Mouse (Mus musculus): ENCODE measurements around the gene Golm1.
"Not testable (repeated sequence)": the region's sequence is repeated elsewhere in the genome, so short reads cannot be mapped to it uniquely, and the experiment has no call there.

The Golm1 gene

DNA sequence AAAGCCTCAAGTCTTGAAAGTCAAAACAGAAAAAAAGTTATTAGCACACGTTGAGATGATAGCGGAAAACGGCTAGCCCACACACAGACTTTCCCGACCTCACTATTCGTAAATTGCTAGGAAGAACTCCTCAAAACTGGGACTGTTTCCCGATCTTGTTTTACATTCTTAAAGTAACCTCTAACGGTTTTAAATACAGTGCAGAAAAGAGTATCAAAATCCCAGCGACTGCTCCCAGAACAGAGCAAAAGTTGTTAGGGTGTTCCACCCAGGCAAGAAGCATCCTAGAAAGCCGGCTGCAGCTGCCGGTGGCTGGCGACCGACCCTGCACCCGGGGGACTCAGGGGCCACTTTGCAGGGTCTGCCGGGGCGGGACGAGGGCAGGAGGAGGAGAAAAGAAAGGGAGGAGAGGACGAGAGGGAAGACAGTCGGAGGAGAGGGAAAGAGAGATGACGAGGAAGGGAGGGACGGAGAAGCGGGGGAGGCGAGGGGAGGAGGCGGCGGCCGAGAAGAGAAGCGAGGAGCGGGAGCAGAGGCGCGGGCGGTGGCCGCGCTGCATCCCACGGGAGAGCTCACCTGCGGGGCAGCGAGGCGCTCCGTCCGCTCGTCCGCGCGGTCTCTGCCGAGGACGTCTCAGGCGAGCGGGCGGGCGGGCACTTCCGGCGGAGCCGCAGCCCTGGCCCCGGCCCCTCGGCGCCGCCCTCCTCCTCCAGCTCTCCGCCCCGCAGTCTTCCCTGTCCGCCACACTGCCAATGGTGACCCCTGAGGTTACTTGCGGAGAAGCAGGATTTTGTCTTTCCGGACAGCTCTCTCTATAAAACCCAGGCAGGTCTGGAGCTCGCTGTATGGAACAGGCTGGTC, at the start of gene Golm1:
Gene Golm1, minus strand, starts transcription at position 661 of the 861 bp plus-strand sequence.
- no peak for DNase-seq (ENCODE audit: low spot score)

- not testable (repeated sequence) for DNase-seq (ENCODE audit: low spot score)
These were observed 46.5 kb upstream of the Golm1 start for GRCm38 (mm10) chr13:59722089-59722488.

- no peak for DNase-seq (ENCODE audit: low spot score)
These were observed 43.9 kb upstream of the Golm1 start for GRCm38 (mm10) chr13:59719475-59719874.

GRCm38 (mm10) chr13:59718857-59719440, 43.3 kb upstream of the Golm1 start:
- not testable (repeated sequence) for DNase-seq (ENCODE audit: low spot score)

GRCm38 (mm10) chr13:59713710-59714109, 38.1 kb upstream of the Golm1 start:
- DNase-seq (ENCODE audit: low spot score) = no peak

DNA sequence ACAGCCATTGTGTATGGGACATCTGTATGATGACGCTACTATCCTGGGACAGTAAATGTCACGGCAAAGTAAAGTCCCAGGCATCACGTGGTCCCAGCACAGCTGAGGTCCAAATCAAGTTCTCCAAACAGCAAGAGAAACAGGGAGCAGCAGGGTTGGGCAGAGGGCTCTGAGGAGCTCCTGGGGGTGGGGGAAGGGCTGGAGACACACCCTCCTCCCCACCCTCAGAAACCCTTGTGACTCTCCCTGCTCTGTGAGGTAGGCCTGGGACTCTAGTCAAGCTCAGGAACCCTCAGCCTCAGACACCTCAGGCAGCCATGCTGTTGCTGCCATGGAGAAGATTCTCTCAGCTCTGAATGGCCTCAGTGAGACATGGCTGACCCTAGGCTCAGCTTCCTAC, 36.4 kb upstream of the Golm1 start, which contains the start of gene Spata31d1b:
Gene Spata31d1b, plus strand, starts transcription at position 301 of the 400 bp plus-strand sequence.
- not testable (repeated sequence) for DNase-seq (ENCODE audit: low spot score)

- no peak for DNase-seq (ENCODE audit: low spot score)
These were observed 34.6 kb upstream of the Golm1 start, which contains the start of gene Spata31d1a for GRCm38 (mm10) chr13:59710230-59710629. TSS of gene Spata31d1a (minus strand) at chr13:59710330.

DNA sequence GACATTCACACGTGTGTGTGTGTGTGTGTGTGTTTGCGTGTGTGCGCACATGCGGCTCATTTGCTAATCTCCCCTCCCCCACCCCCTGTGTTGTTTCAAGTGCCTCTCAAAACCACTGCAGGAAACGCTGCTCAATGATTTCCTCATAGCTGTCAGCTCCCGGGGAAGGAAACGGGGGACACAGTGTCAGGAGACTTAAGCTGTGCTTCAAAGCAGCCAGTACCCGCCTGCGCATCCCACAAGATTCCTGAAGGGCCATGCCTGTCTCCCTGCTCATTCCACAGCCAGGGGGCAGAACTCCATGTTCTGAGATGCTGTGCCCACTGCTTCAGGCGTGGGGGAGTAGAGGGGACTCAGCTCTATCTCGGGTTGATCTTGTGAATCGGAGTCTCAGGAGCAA, 29.0 kb upstream of the Golm1 start:
- no peak for DNase-seq (ENCODE audit: low spot score)

DNA sequence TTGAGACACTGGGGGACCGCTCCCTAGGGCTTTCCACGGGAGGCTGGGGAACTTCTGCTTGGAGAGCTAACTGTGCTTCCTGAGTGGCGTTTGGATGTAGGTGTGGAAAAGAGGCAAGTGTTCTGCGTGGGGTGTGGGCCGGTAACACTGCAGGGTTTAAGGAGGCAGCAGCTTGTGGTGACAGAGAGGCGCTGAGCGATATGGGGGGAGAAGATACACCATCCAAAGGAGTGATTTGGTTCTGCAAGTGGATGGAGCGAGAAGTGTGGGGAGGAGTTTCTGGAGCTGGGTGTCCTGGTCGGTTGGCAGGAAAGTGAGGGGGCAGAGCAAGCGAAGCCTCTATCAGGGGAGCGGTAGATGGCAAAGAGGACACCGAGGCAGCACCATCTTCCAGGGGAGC, 27.9 kb upstream of the Golm1 start:
- DNase-seq (ENCODE audit: low spot score) = no peak

- not testable (repeated sequence) for DNase-seq (ENCODE audit: low spot score)
These were observed 24.5 kb upstream of the Golm1 start for GRCm38 (mm10) chr13:59700137-59700536.

GRCm38 (mm10) chr13:59699131-59699530, 23.5 kb upstream of the Golm1 start:
- no peak for DNase-seq (ENCODE audit: low spot score)

DNA sequence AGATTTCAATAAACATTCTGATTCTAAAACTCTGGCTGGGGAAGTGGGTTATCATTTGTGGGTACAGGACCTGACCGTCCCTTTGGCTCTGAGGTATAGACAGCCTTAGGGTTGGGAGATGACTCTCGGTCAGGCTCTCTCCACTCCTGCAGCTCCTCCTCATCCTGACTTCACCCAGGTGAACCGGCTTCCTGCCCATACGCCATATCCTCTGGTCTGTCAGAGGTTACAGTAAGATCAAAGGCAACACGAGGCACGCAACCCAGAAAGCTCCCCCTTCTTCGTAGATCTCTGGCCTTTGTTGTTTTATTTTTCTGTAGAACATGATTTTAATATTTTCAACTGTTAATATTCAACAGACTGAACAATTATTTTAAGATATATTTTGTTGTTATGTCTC, 20.2 kb upstream of the Golm1 start:
- no peak for DNase-seq (ENCODE audit: low spot score)

DNA sequence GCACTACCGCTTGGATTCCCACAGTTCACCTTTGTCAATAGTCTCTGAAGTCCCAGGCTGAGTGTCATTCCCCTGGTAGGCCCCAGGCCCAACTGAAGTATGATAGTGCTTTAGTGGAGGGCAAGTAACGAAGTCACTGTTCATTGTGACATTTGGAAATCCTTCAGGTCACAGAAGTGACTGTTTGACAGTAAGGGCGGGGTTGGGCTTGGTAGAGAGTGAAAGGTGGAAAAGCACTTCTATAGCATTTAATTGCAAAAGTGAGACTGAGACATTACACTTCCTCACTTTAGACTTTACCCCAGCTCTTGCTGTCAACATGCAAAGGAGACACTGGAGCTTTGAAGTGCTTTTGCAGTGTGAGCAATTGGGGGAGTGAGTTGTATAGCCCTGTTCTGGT, 18.4 kb upstream of the Golm1 start, which contains the start of gene 4921517D22Rik:
Gene 4921517D22Rik, minus strand, starts transcription at position 101 of the 400 bp plus-strand sequence.
- no peak for DNase-seq (ENCODE audit: low spot score)

GRCm38 (mm10) chr13:59691478-59691877, 15.9 kb upstream of the Golm1 start:
- DNase-seq (ENCODE audit: low spot score) = no peak

- DNase-seq (ENCODE audit: low spot score) = no peak
These were observed 15.0 kb upstream of the Golm1 start for GRCm38 (mm10) chr13:59690576-59690975.

- DNase-seq (ENCODE audit: low spot score) = no peak
These were observed 14.2 kb upstream of the Golm1 start for GRCm38 (mm10) chr13:59689843-59690242.

DNA sequence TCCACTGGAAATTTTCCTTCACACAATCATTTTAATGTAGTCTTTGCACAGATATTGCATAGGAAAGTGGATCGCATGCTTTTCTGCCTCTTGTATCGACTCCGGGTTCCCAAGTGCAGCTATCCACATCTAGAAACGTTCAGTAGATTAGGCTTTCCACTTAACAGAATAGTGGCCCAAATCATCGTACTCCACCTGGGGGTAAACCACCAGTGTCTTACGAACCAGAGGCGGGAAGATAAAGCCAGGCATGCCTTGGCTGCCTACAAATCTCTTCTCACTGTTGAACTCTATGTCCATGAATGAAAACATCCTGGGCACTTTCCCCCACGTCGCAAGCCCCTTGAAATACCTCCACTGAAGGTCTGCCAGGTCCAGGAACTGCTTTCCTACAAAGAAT, 13.7 kb upstream of the Golm1 start:
- DNase-seq (ENCODE audit: low spot score) = no peak

- DNase-seq (ENCODE audit: low spot score) = no peak
These were observed 12.7 kb upstream of the Golm1 start for GRCm38 (mm10) chr13:59688338-59688770.

DNA sequence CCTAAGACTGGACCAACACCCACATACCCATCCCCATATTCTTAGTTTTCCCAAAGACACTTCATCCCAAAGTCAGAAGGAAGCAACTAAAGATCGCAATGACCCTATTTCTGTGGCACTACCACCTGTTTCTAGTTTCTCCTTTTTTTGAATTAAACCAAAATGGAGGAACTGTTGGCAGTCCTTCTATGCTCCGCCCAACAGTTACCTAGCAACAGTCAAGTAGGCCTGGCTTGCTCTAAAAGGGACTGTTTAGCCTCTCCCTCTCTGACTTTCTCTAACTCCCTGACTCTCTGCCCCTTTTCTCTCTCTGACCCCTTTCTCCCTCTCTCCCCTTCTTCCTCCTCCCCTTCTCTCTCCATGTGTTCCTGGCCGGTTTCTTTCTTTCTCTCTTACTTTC, 9.6 kb upstream of the Golm1 start:
- DNase-seq (ENCODE audit: low spot score) = no peak

DNA sequence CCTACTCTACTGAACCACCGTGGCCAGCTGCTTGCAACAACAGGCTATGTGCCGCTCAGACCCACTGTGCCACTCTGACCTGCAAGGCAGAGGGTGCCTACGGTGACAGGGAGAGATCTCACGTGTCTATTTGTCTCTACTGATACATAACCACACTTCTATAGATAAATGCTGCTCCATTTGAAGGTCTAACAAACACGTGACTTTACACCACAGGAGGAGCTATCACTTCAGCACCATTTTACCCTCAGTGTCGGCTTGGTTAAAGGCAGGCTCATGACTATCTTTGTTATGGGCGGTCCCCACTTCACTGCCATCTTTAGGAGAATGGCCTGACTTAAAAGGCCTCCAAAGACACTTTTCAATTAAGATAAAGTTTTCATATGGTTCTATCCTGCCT, 7.0 kb upstream of the Golm1 start:
- DNase-seq (ENCODE audit: low spot score) = no peak

GRCm38 (mm10) chr13:59679908-59680307, 4.3 kb upstream of the Golm1 start:
- DNase-seq (ENCODE audit: low spot score) = no peak

DNA sequence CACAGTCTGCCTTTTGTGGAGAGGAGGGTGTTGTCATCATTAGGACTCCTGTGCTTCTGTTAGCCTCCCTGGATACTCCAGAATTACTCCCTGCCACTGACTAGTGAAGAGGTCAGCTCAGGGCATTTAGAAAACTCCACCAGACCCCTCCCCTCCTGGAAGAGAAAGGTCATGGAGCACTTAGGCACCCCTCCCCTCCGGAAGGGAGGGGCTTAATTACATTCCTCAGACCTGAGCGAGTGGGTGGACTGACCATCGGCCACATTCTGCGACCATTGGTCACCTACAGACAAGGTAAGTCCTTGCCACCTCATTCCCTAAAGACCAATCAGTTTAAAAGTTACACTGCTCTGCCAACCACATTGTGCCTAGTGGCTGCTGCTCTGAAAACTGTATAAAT, 3.7 kb upstream of the Golm1 start:
- DNase-seq (ENCODE audit: low spot score) = no peak

Measured in layer of hippocampus, adult 9-10 months (tissue).